Mouse (Mus musculus): ENCODE results near the gene Mgea5. TPM values are rescaled to one million over a fixed set of nuclear protein-coding genes. Genes with fewer than 3 reads are reported as not detected.
A peak's percentile ranks its signal among the peaks of the same experiment; 100 is the strongest.

Mgea5 gene
- polyA plus RNA-seq, 1 experiment from 2014 or later, result 42.9 TPM

GRCm38 (mm10) chr19:45787450-45787849, 3.8 kb upstream of the Mgea5 start:
- H3K4me2 ChIP-seq (replicated peaks; ENCODE audit: low read depth, low read length), result no peak overlapping the region
- no peak overlapping the region for H3K9ac ChIP-seq (replicated peaks; ENCODE audit: low read length)
- 61% methylated on average over 3 of the region's 3 CpGs for WGBS
- H3K27ac ChIP-seq (ENCODE audit: low read length), result no peak overlapping the region
- H3K9me3 ChIP-seq (ENCODE audit: low read length), result no peaks in the 10 kb centered on the region
- no peak overlapping the region for H3K4me3 ChIP-seq (ENCODE audit: low read length)
- no peak for ATAC-seq (ENCODE audit: low FRiP score, low TSS enrichment)
- H3K27me3 ChIP-seq (ENCODE audit: insufficient read depth, low read length), result no peaks in the 10 kb centered on the region
- no peaks in the 10 kb centered on the region for H3K36me3 ChIP-seq (ENCODE audit: insufficient read depth, low read length)
- H3K4me1 ChIP-seq (ENCODE audit: insufficient read depth, low read length), result peaks cover 11% of the 10 kb centered on the region; the same call in 1 of the 2 replicates

- no peak for ATAC-seq (ENCODE audit: low FRiP score, low TSS enrichment)
- no peak overlapping the region for H3K27ac ChIP-seq (ENCODE audit: low read length)
Observed at GRCm38 (mm10) chr19:45785470-45785869, 1.8 kb upstream of the Mgea5 start.

GRCm38 (mm10) chr19:45783933-45784576, 418 bp upstream of the Mgea5 start:
- peak overlapping the region; percentile 97 for H3K4me3 ChIP-seq (ENCODE audit: low read length)
- peaks cover 22% of the 10 kb centered on the region for H3K4me1 ChIP-seq (ENCODE audit: insufficient read depth, low read length)
- H3K9ac ChIP-seq (replicated peaks; ENCODE audit: low read length), result peak overlapping the region; percentile 72
- peak overlapping the region; percentile 76 for H3K4me2 ChIP-seq (replicated peaks; ENCODE audit: low read depth, low read length)
- peak overlapping the region; percentile 85 for H3K27ac ChIP-seq (ENCODE audit: low read length)
- WGBS, result 29% methylated on average over 17 of the region's 17 CpGs
- no peak for ATAC-seq (ENCODE audit: low FRiP score, low TSS enrichment)
- H3K36me3 ChIP-seq (ENCODE audit: insufficient read depth, low read length), result 0 out of 2 replicates have a peak, but pooled peaks cover 2% of the 10 kb centered on the region
- no peaks in the 10 kb centered on the region for H3K27me3 ChIP-seq (ENCODE audit: insufficient read depth, low read length)
- no peaks in the 10 kb centered on the region for H3K9me3 ChIP-seq (ENCODE audit: low read length)

More at GRCm38 (mm10) chr19:45785470-45785869, 1.8 kb upstream of the Mgea5 start:
- H3K36me3 ChIP-seq (ENCODE audit: insufficient read depth, low read length), result no peaks in the 10 kb centered on the region
- no peak overlapping the region for H3K4me3 ChIP-seq (ENCODE audit: low read length)
- peaks cover 26% of the 10 kb centered on the region for H3K4me1 ChIP-seq (ENCODE audit: insufficient read depth, low read length)
- WGBS, result 32% methylated on average over 3 of the region's 3 CpGs
- H3K9ac ChIP-seq (replicated peaks; ENCODE audit: low read length), result no peak overlapping the region
- no peak overlapping the region for H3K4me2 ChIP-seq (replicated peaks; ENCODE audit: low read depth, low read length)
- H3K9me3 ChIP-seq (ENCODE audit: low read length), result no peaks in the 10 kb centered on the region
- no peaks in the 10 kb centered on the region for H3K27me3 ChIP-seq (ENCODE audit: insufficient read depth, low read length)

- peak; percentile 72 for ATAC-seq (ENCODE audit: low FRiP score, low TSS enrichment)
- H3K27ac ChIP-seq (ENCODE audit: low read length), result peak overlapping the region; percentile 97
- under 1% methylated on average over 36 of the region's 36 CpGs for WGBS
Observed at GRCm38 (mm10) chr19:45782315-45783001, 1.2 kb downstream of the Mgea5 start.

GRCm38 (mm10) chr19:45781676-45782075, 2.0 kb downstream of the Mgea5 start:
- peaks cover 18% of the 10 kb centered on the region for H3K36me3 ChIP-seq (ENCODE audit: insufficient read depth, low read length)
- H3K9ac ChIP-seq (replicated peaks; ENCODE audit: low read length), result no peak overlapping the region
- H3K4me3 ChIP-seq (ENCODE audit: low read length), result peak overlapping the region; percentile 97
- no peak overlapping the region for H3K27ac ChIP-seq (ENCODE audit: low read length)
- peak overlapping the region; percentile 72 for H3K4me2 ChIP-seq (replicated peaks; ENCODE audit: low read depth, low read length)
- H3K4me1 ChIP-seq (ENCODE audit: insufficient read depth, low read length), result peaks cover 21% of the 10 kb centered on the region
- no peaks in the 10 kb centered on the region for H3K9me3 ChIP-seq (ENCODE audit: low read length)
- WGBS, result 52% methylated on average over 8 of the region's 8 CpGs
- ATAC-seq (ENCODE audit: low FRiP score, low TSS enrichment), result no peak
- H3K27me3 ChIP-seq (ENCODE audit: insufficient read depth, low read length), result no peaks in the 10 kb centered on the region

More at GRCm38 (mm10) chr19:45782315-45783001, 1.2 kb downstream of the Mgea5 start:
- H3K4me2 ChIP-seq (replicated peaks; ENCODE audit: low read depth, low read length), result peak overlapping the region; percentile 72
- H3K9me3 ChIP-seq (ENCODE audit: low read length), result no peaks in the 10 kb centered on the region
- no peaks in the 10 kb centered on the region for H3K27me3 ChIP-seq (ENCODE audit: insufficient read depth, low read length)
- peak overlapping the region; percentile 97 for H3K4me3 ChIP-seq (ENCODE audit: low read length)
- peaks cover 12% of the 10 kb centered on the region for H3K36me3 ChIP-seq (ENCODE audit: insufficient read depth, low read length)
- peaks cover 21% of the 10 kb centered on the region for H3K4me1 ChIP-seq (ENCODE audit: insufficient read depth, low read length)
- H3K9ac ChIP-seq (replicated peaks; ENCODE audit: low read length), result peak overlapping the region; percentile 98

- H3K4me1 ChIP-seq (ENCODE audit: insufficient read depth, low read length), result peaks cover 21% of the 10 kb centered on the region
- no peaks in the 10 kb centered on the region for H3K27me3 ChIP-seq (ENCODE audit: insufficient read depth, low read length)
- 86% methylated on average over 13 of the region's 13 CpGs for WGBS
- peak overlapping the region; percentile 29; the same call in 1 of the 2 replicates for H3K9ac ChIP-seq (replicated peaks; ENCODE audit: low read length)
- H3K36me3 ChIP-seq (ENCODE audit: insufficient read depth, low read length), result peaks cover 28% of the 10 kb centered on the region
- no peak overlapping the region for H3K27ac ChIP-seq (ENCODE audit: low read length)
- no peak overlapping the region for H3K4me3 ChIP-seq (ENCODE audit: low read length)
- ATAC-seq (ENCODE audit: low FRiP score, low TSS enrichment), result no peak
- no peaks in the 10 kb centered on the region for H3K9me3 ChIP-seq (ENCODE audit: low read length)
- peak overlapping the region; percentile 72; the same call in 1 of the 2 replicates for H3K4me2 ChIP-seq (replicated peaks; ENCODE audit: low read depth, low read length)
Observed at GRCm38 (mm10) chr19:45780350-45780915, 3.2 kb downstream of the Mgea5 start.

GRCm38 (mm10) chr19:45775486-45775885, 8.2 kb downstream of the Mgea5 start:
- 79% methylated on average over 2 of the region's 2 CpGs for WGBS
- ATAC-seq (ENCODE audit: low FRiP score, low TSS enrichment), result no peak

GRCm38 (mm10) chr19:45771501-45771900, 12.1 kb downstream of the Mgea5 start:
- H3K27me3 ChIP-seq (ENCODE audit: insufficient read depth, low read length), result no peaks in the 10 kb centered on the region
- no peak overlapping the region for H3K4me2 ChIP-seq (replicated peaks; ENCODE audit: low read depth, low read length)
- no peak for ATAC-seq (ENCODE audit: low FRiP score, low TSS enrichment)
- 91% methylated on average over 5 of the region's 5 CpGs for WGBS
- H3K9ac ChIP-seq (replicated peaks; ENCODE audit: low read length), result no peak overlapping the region
- H3K4me3 ChIP-seq (ENCODE audit: low read length), result no peak overlapping the region
- peaks cover 82% of the 10 kb centered on the region for H3K36me3 ChIP-seq (ENCODE audit: insufficient read depth, low read length)
- H3K4me1 ChIP-seq (ENCODE audit: insufficient read depth, low read length), result no peaks in the 10 kb centered on the region
- no peak overlapping the region for H3K27ac ChIP-seq (ENCODE audit: low read length)
- H3K9me3 ChIP-seq (ENCODE audit: low read length), result no peaks in the 10 kb centered on the region

More at GRCm38 (mm10) chr19:45775486-45775885, 8.2 kb downstream of the Mgea5 start:
- peaks cover under 1% of the 10 kb centered on the region for H3K4me1 ChIP-seq (ENCODE audit: insufficient read depth, low read length)
- no peak overlapping the region for H3K4me3 ChIP-seq (ENCODE audit: low read length)
- peaks cover 67% of the 10 kb centered on the region for H3K36me3 ChIP-seq (ENCODE audit: insufficient read depth, low read length)
- H3K4me2 ChIP-seq (replicated peaks; ENCODE audit: low read depth, low read length), result no peak overlapping the region
- no peaks in the 10 kb centered on the region for H3K9me3 ChIP-seq (ENCODE audit: low read length)
- no peak overlapping the region for H3K9ac ChIP-seq (replicated peaks; ENCODE audit: low read length)
- H3K27me3 ChIP-seq (ENCODE audit: insufficient read depth, low read length), result no peaks in the 10 kb centered on the region
- no peak overlapping the region for H3K27ac ChIP-seq (ENCODE audit: low read length)

GRCm38 (mm10) chr19:45760810-45761209, 22.8 kb downstream of the Mgea5 start:
- Histone ChIP-seq H3K36me3 (ENCODE audit: insufficient read depth, low read length) (peaks cover 75% of the 10 kb centered on the region), H3K27me3 (ENCODE audit: insufficient read depth, low read length) (no peaks in the 10 kb centered on the region), H3K9me3 (ENCODE audit: low read length) (no peaks in the 10 kb centered on the region), H3K9ac (replicated peaks; ENCODE audit: low read length) (no peak overlapping the region), H3K4me2 (replicated peaks; ENCODE audit: low read depth, low read length) (no peak overlapping the region), H3K4me1 (ENCODE audit: insufficient read depth, low read length) (no peaks in the 10 kb centered on the region), H3K4me3 (ENCODE audit: low read length) (no peak overlapping the region), H3K27ac (ENCODE audit: low read length) (no peak overlapping the region)
- 85% methylated on average over 3 of the region's 3 CpGs for WGBS
- ATAC-seq (ENCODE audit: low FRiP score, low TSS enrichment), result no peak

All from kidney, embryonic 16.5 days (tissue).